Mouse (Mus musculus): Measurements from ENCODE around the gene Fam20c. TPM values are rescaled to one million over a fixed set of nuclear protein-coding genes. Genes with fewer than 3 reads are reported as not detected.

Fam20c gene
- polyA plus RNA-seq, 1 experiment from 2014 or later: 9.0 TPM

- no peaks in the 10 kb centered on the region for H3K36me3 ChIP-seq
- 72% methylated on average over 6 of the region's 6 CpGs for WGBS
- ATAC-seq (ENCODE audit: insufficient number of reproducible peaks, low FRiP score, low TSS enrichment, low read depth): no peak
- H3K4me3 ChIP-seq (replicated peaks): no peak overlapping the region
- peaks cover 35% of the 10 kb centered on the region for H3K4me1 ChIP-seq
- H3K9ac ChIP-seq: no peak overlapping the region
- no peak overlapping the region for H3K27ac ChIP-seq (replicated peaks)
- peaks cover 44% of the 10 kb centered on the region for H3K27me3 ChIP-seq
- no peak overlapping the region for H3K4me2 ChIP-seq (replicated peaks)
- H3K9me3 ChIP-seq (replicated peaks): no peaks in the 10 kb centered on the region
Observed at GRCm38 (mm10) chr5:138757135-138757534, 2.8 kb downstream of the Fam20c start.

GRCm38 (mm10) chr5:138757616-138758015, 3.3 kb downstream of the Fam20c start:
- H3K4me3 ChIP-seq (replicated peaks): no peak overlapping the region
- no peak overlapping the region for H3K27ac ChIP-seq (replicated peaks)
- H3K9ac ChIP-seq: no peak overlapping the region
- H3K9me3 ChIP-seq (replicated peaks): no peaks in the 10 kb centered on the region
- H3K4me2 ChIP-seq (replicated peaks): no peak overlapping the region
- peaks cover 35% of the 10 kb centered on the region for H3K4me1 ChIP-seq
- peaks cover 44% of the 10 kb centered on the region for H3K27me3 ChIP-seq
- WGBS: 87% methylated on average over 12 of the region's 12 CpGs
- no peak for ATAC-seq (ENCODE audit: insufficient number of reproducible peaks, low FRiP score, low TSS enrichment, low read depth)
- H3K36me3 ChIP-seq: no peaks in the 10 kb centered on the region

- 63% methylated on average over 3 of the region's 3 CpGs for WGBS
- peaks cover 38% of the 10 kb centered on the region for H3K27me3 ChIP-seq
- no peaks in the 10 kb centered on the region for H3K9me3 ChIP-seq (replicated peaks)
- no peak overlapping the region for H3K9ac ChIP-seq
- no peak overlapping the region for H3K4me2 ChIP-seq (replicated peaks)
- H3K36me3 ChIP-seq: no peaks in the 10 kb centered on the region
- peaks cover 30% of the 10 kb centered on the region for H3K4me1 ChIP-seq
- H3K27ac ChIP-seq (replicated peaks): no peak overlapping the region
- ATAC-seq (ENCODE audit: insufficient number of reproducible peaks, low FRiP score, low TSS enrichment, low read depth): no peak
- H3K4me3 ChIP-seq (replicated peaks): no peak overlapping the region
Observed at GRCm38 (mm10) chr5:138758533-138758932, 4.2 kb downstream of the Fam20c start.

GRCm38 (mm10) chr5:138761836-138762334, 7.6 kb downstream of the Fam20c start:
- Histone ChIP-seq H3K9ac (no peak overlapping the region), H3K27me3 (peaks cover 16% of the 10 kb centered on the region; the same call in 1 of the 2 replicates), H3K4me2 (replicated peaks) (no peak overlapping the region), H3K4me3 (replicated peaks) (no peak overlapping the region), H3K27ac (replicated peaks) (no peak overlapping the region), H3K9me3 (replicated peaks) (no peaks in the 10 kb centered on the region), H3K4me1 (no peaks in the 10 kb centered on the region), H3K36me3 (no peaks in the 10 kb centered on the region; the same call in 1 of the 2 replicates)
- ATAC-seq (ENCODE audit: insufficient number of reproducible peaks, low FRiP score, low TSS enrichment, low read depth): no peak
- 46% methylated on average over 5 of the region's 5 CpGs for WGBS

GRCm38 (mm10) chr5:138762361-138762760, 8.0 kb downstream of the Fam20c start:
- 83% methylated on average over 4 of the region's 4 CpGs for whole genome bisulfite sequencing
- no peak overlapping the region for H3K9ac ChIP-seq
- H3K27ac ChIP-seq (replicated peaks): no peak overlapping the region
- peaks cover 11% of the 10 kb centered on the region; the same call in 1 of the 2 replicates for H3K27me3 ChIP-seq
- no peak overlapping the region for H3K4me2 ChIP-seq (replicated peaks)
- no peak overlapping the region for H3K4me3 ChIP-seq (replicated peaks)
- peaks cover 3% of the 10 kb centered on the region; the same call in 1 of the 2 replicates for H3K36me3 ChIP-seq
- no peak for ATAC-seq (ENCODE audit: insufficient number of reproducible peaks, low FRiP score, low TSS enrichment, low read depth)
- H3K9me3 ChIP-seq (replicated peaks): no peaks in the 10 kb centered on the region
- H3K4me1 ChIP-seq: no peaks in the 10 kb centered on the region

GRCm38 (mm10) chr5:138764601-138765000, 10.3 kb downstream of the Fam20c start:
- 69% methylated on average over 8 of the region's 8 CpGs for WGBS
- Histone ChIP-seq H3K9me3 (replicated peaks) (no peaks in the 10 kb centered on the region), H3K36me3 (peaks cover 3% of the 10 kb centered on the region; the same call in 1 of the 2 replicates)

GRCm38 (mm10) chr5:138767650-138768049, 13.3 kb downstream of the Fam20c start:
- 76% methylated on average over 11 of the region's 11 CpGs for WGBS
- H3K9ac ChIP-seq: no peak overlapping the region
- no peaks in the 10 kb centered on the region for H3K9me3 ChIP-seq (replicated peaks)
- H3K4me1 ChIP-seq: no peaks in the 10 kb centered on the region
- ATAC-seq (ENCODE audit: insufficient number of reproducible peaks, low FRiP score, low TSS enrichment, low read depth): no peak
- peaks cover 3% of the 10 kb centered on the region; the same call in 1 of the 2 replicates for H3K36me3 ChIP-seq
- H3K27ac ChIP-seq (replicated peaks): no peak overlapping the region
- H3K4me3 ChIP-seq (replicated peaks): no peak overlapping the region
- H3K4me2 ChIP-seq (replicated peaks): no peak overlapping the region
- no peaks in the 10 kb centered on the region for H3K27me3 ChIP-seq

More at GRCm38 (mm10) chr5:138764601-138765000, 10.3 kb downstream of the Fam20c start:
- H3K4me2 ChIP-seq (replicated peaks): no peak overlapping the region
- ATAC-seq (ENCODE audit: insufficient number of reproducible peaks, low FRiP score, low TSS enrichment, low read depth): no peak
- no peak overlapping the region for H3K4me3 ChIP-seq (replicated peaks)
- H3K4me1 ChIP-seq: no peaks in the 10 kb centered on the region
- H3K9ac ChIP-seq: no peak overlapping the region
- H3K27ac ChIP-seq (replicated peaks): no peak overlapping the region
- H3K27me3 ChIP-seq: no peaks in the 10 kb centered on the region

GRCm38 (mm10) chr5:138768704-138769103, 14.4 kb downstream of the Fam20c start:
- Histone ChIP-seq H3K27ac (replicated peaks) (no peak overlapping the region), H3K9me3 (replicated peaks) (no peaks in the 10 kb centered on the region), H3K4me3 (replicated peaks) (no peak overlapping the region), H3K4me2 (replicated peaks) (no peak overlapping the region), H3K4me1 (no peaks in the 10 kb centered on the region), H3K9ac (no peak overlapping the region), H3K27me3 (no peaks in the 10 kb centered on the region), H3K36me3 (peaks cover 3% of the 10 kb centered on the region; the same call in 1 of the 2 replicates)
- WGBS: 80% methylated on average over 2 of the region's 2 CpGs
- no peak for ATAC-seq (ENCODE audit: insufficient number of reproducible peaks, low FRiP score, low TSS enrichment, low read depth)

- 73% methylated on average over 5 of the region's 5 CpGs for WGBS
Observed at GRCm38 (mm10) chr5:138769126-138769525, 14.8 kb downstream of the Fam20c start.

GRCm38 (mm10) chr5:138775096-138775495, 20.8 kb downstream of the Fam20c start:
- Histone ChIP-seq H3K4me2 (replicated peaks) (no peak overlapping the region), H3K9ac (no peak overlapping the region), H3K9me3 (replicated peaks) (no peaks in the 10 kb centered on the region), H3K27me3 (no peaks in the 10 kb centered on the region), H3K27ac (replicated peaks) (no peak overlapping the region), H3K4me1 (peaks cover 9% of the 10 kb centered on the region; the same call in 1 of the 2 replicates), H3K4me3 (replicated peaks) (no peak overlapping the region), H3K36me3 (no peaks in the 10 kb centered on the region)
- no peak for ATAC-seq (ENCODE audit: insufficient number of reproducible peaks, low FRiP score, low TSS enrichment, low read depth)
- WGBS: 90% methylated on average over 5 of the region's 5 CpGs

More at GRCm38 (mm10) chr5:138769126-138769525, 14.8 kb downstream of the Fam20c start:
- H3K36me3 ChIP-seq: peaks cover 3% of the 10 kb centered on the region; the same call in 1 of the 2 replicates
- no peak for ATAC-seq (ENCODE audit: insufficient number of reproducible peaks, low FRiP score, low TSS enrichment, low read depth)
- H3K9ac ChIP-seq: no peak overlapping the region
- no peak overlapping the region for H3K4me2 ChIP-seq (replicated peaks)
- no peak overlapping the region for H3K4me3 ChIP-seq (replicated peaks)
- H3K27me3 ChIP-seq: no peaks in the 10 kb centered on the region
- H3K4me1 ChIP-seq: no peaks in the 10 kb centered on the region
- no peaks in the 10 kb centered on the region for H3K9me3 ChIP-seq (replicated peaks)
- H3K27ac ChIP-seq (replicated peaks): no peak overlapping the region

- H3K9me3 ChIP-seq (replicated peaks): no peaks in the 10 kb centered on the region
- no peak for ATAC-seq (ENCODE audit: insufficient number of reproducible peaks, low FRiP score, low TSS enrichment, low read depth)
- WGBS: 65% methylated on average over 1 of the region's 1 CpGs
- H3K9ac ChIP-seq: no peak overlapping the region
- no peaks in the 10 kb centered on the region for H3K27me3 ChIP-seq
- no peaks in the 10 kb centered on the region for H3K36me3 ChIP-seq
- H3K4me3 ChIP-seq (replicated peaks): no peak overlapping the region
- H3K4me2 ChIP-seq (replicated peaks): no peak overlapping the region
- no peak overlapping the region for H3K27ac ChIP-seq (replicated peaks)
- peaks cover 9% of the 10 kb centered on the region; the same call in 1 of the 2 replicates for H3K4me1 ChIP-seq
Observed at GRCm38 (mm10) chr5:138776346-138776745, 22.0 kb downstream of the Fam20c start.

Measured in embryonic facial prominence, embryonic 15.5 days (tissue).